Mouse (Mus musculus): Measurements from ENCODE around the gene Efcc1. TPM values are rescaled to one million over a fixed set of nuclear protein-coding genes. Genes with fewer than 3 reads are reported as not detected.
A peak's percentile ranks its signal among the peaks of the same experiment; 100 is the strongest.
"Not testable (repeated sequence)": the region's sequence is repeated elsewhere in the genome, so short reads cannot be mapped to it uniquely, and the experiment has no call there.

The Efcc1 gene
- polyA plus RNA-seq, 1 experiment = 4.0 TPM

- TF ChIP-seq CTCF (IDR thresholded peaks at IDR 0.05; ENCODE audit: borderline replicate concordance, insufficient read depth, low read depth, low read length) = no peak
- no peak for TF ChIP-seq POLR2A (IDR thresholded peaks at IDR 0.05; ENCODE audit: borderline replicate concordance, insufficient read depth, low read length)
- no peaks in the 10 kb centered on the region for H3K27me3 ChIP-seq (ENCODE audit: control insufficient read depth, insufficient read depth, low read length)
- H3K27ac ChIP-seq (ENCODE audit: insufficient read depth, low read length) = no peak overlapping the region
- 73% methylated on average over 3 of the region's 3 CpGs for WGBS
- H3K4me3 ChIP-seq (replicated peaks; ENCODE audit: insufficient read depth, low read depth, low read length) = no peak overlapping the region
- no peaks in the 10 kb centered on the region for H3K4me1 ChIP-seq (ENCODE audit: control insufficient read depth, insufficient read depth, low read length)
- DNase-seq = no peak
Measured at GRCm38 (mm10) chr6:87759404-87759803, 28.7 kb downstream of the Efcc1 start.

- Histone ChIP-seq H3K4me3 (replicated peaks; ENCODE audit: insufficient read depth, low read depth, low read length) (no peak overlapping the region), H3K4me1 (ENCODE audit: control insufficient read depth, insufficient read depth, low read length) (no peaks in the 10 kb centered on the region), H3K27ac (ENCODE audit: insufficient read depth, low read length) (no peak overlapping the region), H3K27me3 (ENCODE audit: control insufficient read depth, insufficient read depth, low read length) (no peaks in the 10 kb centered on the region)
- TF ChIP-seq POLR2A (IDR thresholded peaks at IDR 0.05; ENCODE audit: borderline replicate concordance, insufficient read depth, low read length) (no peak), CTCF (IDR thresholded peaks at IDR 0.05; ENCODE audit: borderline replicate concordance, insufficient read depth, low read depth, low read length) (no peak)
- DNase-seq = no peak
- 65% methylated on average over 3 of the region's 3 CpGs for WGBS
Measured at GRCm38 (mm10) chr6:87759850-87760249, 29.2 kb downstream of the Efcc1 start.

- Histone ChIP-seq H3K4me3 (replicated peaks; ENCODE audit: insufficient read depth, low read depth, low read length) (no peak overlapping the region), H3K4me1 (ENCODE audit: control insufficient read depth, insufficient read depth, low read length) (no peaks in the 10 kb centered on the region), H3K27me3 (ENCODE audit: control insufficient read depth, insufficient read depth, low read length) (no peaks in the 10 kb centered on the region), H3K27ac (ENCODE audit: insufficient read depth, low read length) (no peak overlapping the region)
- no peak for DNase-seq
- 82% methylated on average over 5 of the region's 5 CpGs for WGBS
- TF ChIP-seq POLR2A (IDR thresholded peaks at IDR 0.05; ENCODE audit: borderline replicate concordance, insufficient read depth, low read length) (no peak), CTCF (IDR thresholded peaks at IDR 0.05; ENCODE audit: borderline replicate concordance, insufficient read depth, low read depth, low read length) (no peak)
Measured at GRCm38 (mm10) chr6:87762161-87762560, 31.5 kb downstream of the Efcc1 start.

- TF ChIP-seq CTCF (IDR thresholded peaks at IDR 0.05; ENCODE audit: borderline replicate concordance, insufficient read depth, low read depth, low read length) (peak; percentile 58; the same call in 1 of the 2 replicates), POLR2A (IDR thresholded peaks at IDR 0.05; ENCODE audit: borderline replicate concordance, insufficient read depth, low read length) (no peak)
- peak in 1 of 2 experiments; percentile 46 for DNase-seq
- WGBS = 64% methylated on average over 4 of the region's 4 CpGs
- Histone ChIP-seq H3K27me3 (ENCODE audit: control insufficient read depth, insufficient read depth, low read length) (no peaks in the 10 kb centered on the region), H3K4me1 (ENCODE audit: control insufficient read depth, insufficient read depth, low read length) (no peaks in the 10 kb centered on the region), H3K27ac (ENCODE audit: insufficient read depth, low read length) (no peak overlapping the region), H3K4me3 (replicated peaks; ENCODE audit: insufficient read depth, low read depth, low read length) (no peak overlapping the region)
Measured at GRCm38 (mm10) chr6:87763376-87764280, 33.0 kb downstream of the Efcc1 start.

GRCm38 (mm10) chr6:87764296-87764695 is 33.6 kb downstream of the Efcc1 start:
- not testable (repeated sequence) for H3K27me3 ChIP-seq (ENCODE audit: control insufficient read depth, insufficient read depth, low read length); DNase-seq; H3K4me1 ChIP-seq (ENCODE audit: control insufficient read depth, insufficient read depth, low read length); H3K27ac ChIP-seq (ENCODE audit: insufficient read depth, low read length); H3K4me3 ChIP-seq (replicated peaks; ENCODE audit: insufficient read depth, low read depth, low read length)
- 91% methylated on average over 2 of the region's 2 CpGs for WGBS

- H3K27ac ChIP-seq (ENCODE audit: insufficient read depth, low read length) = no peak overlapping the region
- no peak overlapping the region for H3K4me3 ChIP-seq (replicated peaks; ENCODE audit: insufficient read depth, low read depth, low read length)
- DNase-seq = no peak
- 39% methylated on average over 8 of the region's 8 CpGs for WGBS
- TF ChIP-seq POLR2A (IDR thresholded peaks at IDR 0.05; ENCODE audit: borderline replicate concordance, insufficient read depth, low read length) (no peak), CTCF (IDR thresholded peaks at IDR 0.05; ENCODE audit: borderline replicate concordance, insufficient read depth, low read depth, low read length) (no peak)
- H3K27me3 ChIP-seq (ENCODE audit: control insufficient read depth, insufficient read depth, low read length) = no peaks in the 10 kb centered on the region
- H3K4me1 ChIP-seq (ENCODE audit: control insufficient read depth, insufficient read depth, low read length) = no peaks in the 10 kb centered on the region
Measured at GRCm38 (mm10) chr6:87770626-87771025, 40.0 kb downstream of the Efcc1 start.

- no peak for DNase-seq
- Histone ChIP-seq H3K4me1 (ENCODE audit: control insufficient read depth, insufficient read depth, low read length) (no peaks in the 10 kb centered on the region), H3K27me3 (ENCODE audit: control insufficient read depth, insufficient read depth, low read length) (no peaks in the 10 kb centered on the region), H3K27ac (ENCODE audit: insufficient read depth, low read length) (no peak overlapping the region), H3K4me3 (replicated peaks; ENCODE audit: insufficient read depth, low read depth, low read length) (no peak overlapping the region)
- 9% methylated on average over 1 of the region's 1 CpGs for WGBS
- TF ChIP-seq POLR2A (IDR thresholded peaks at IDR 0.05; ENCODE audit: borderline replicate concordance, insufficient read depth, low read length) (no peak), CTCF (IDR thresholded peaks at IDR 0.05; ENCODE audit: borderline replicate concordance, insufficient read depth, low read depth, low read length) (no peak)
Measured at GRCm38 (mm10) chr6:87774466-87774865, 43.8 kb downstream of the Efcc1 start.

- Histone ChIP-seq H3K27ac (ENCODE audit: insufficient read depth, low read length) (no peak overlapping the region), H3K4me1 (ENCODE audit: control insufficient read depth, insufficient read depth, low read length) (no peaks in the 10 kb centered on the region), H3K27me3 (ENCODE audit: control insufficient read depth, insufficient read depth, low read length) (no peaks in the 10 kb centered on the region), H3K4me3 (replicated peaks; ENCODE audit: insufficient read depth, low read depth, low read length) (no peak overlapping the region)
- TF ChIP-seq CTCF (IDR thresholded peaks at IDR 0.05; ENCODE audit: borderline replicate concordance, insufficient read depth, low read depth, low read length) (no peak), POLR2A (IDR thresholded peaks at IDR 0.05; ENCODE audit: borderline replicate concordance, insufficient read depth, low read length) (no peak)
- no peak for DNase-seq
- WGBS = 77% methylated on average over 9 of the region's 9 CpGs
Measured at GRCm38 (mm10) chr6:87774909-87775308, 44.2 kb downstream of the Efcc1 start.

Data from cerebellum, adult 2 months (tissue).